Mouse (Mus musculus) myocyte (in vitro differentiated cells): ENCODE data around the gene Vldlr. TPM values are rescaled to one million over a fixed set of nuclear protein-coding genes. Genes with fewer than 3 reads are reported as not detected.

Experiments used
- H3K27me3 ChIP-seq: one replicate; pipeline ENCODE4 v1.6.1; 2011; ENCODE audit not compliant: control insufficient read depth, insufficient read depth, insufficient read length
- H3K36me3 ChIP-seq: one replicate; pipeline ENCODE4 v1.6.1; 2011; ENCODE audit not compliant: control insufficient read depth, insufficient read depth
- H3K4me2 ChIP-seq: one replicate; pipeline ENCODE4 v1.6.1; 2011; ENCODE audit warnings: low read depth, control low read depth
- H3K4me3 ChIP-seq: one replicate; pipeline ENCODE4 v1.5.1; 2011; ENCODE audit warnings: mild to moderate bottlenecking, control low read depth, moderate library complexity
- H3K79me2 ChIP-seq: one replicate; pipeline ENCODE4 v1.6.1; 2011; ENCODE audit not compliant: control insufficient read depth, insufficient read depth
- H3ac ChIP-seq: one replicate; pipeline ENCODE4 v1.6.1; 2011; ENCODE audit not compliant: control insufficient read depth, insufficient read length
- CEBPB ChIP-seq: IDR thresholded peaks from 2 replicates; pipeline ENCODE4 v1.6.1; 2011; ENCODE audit warnings: mild to moderate bottlenecking, moderate library complexity; ENCODE audit not compliant: poor library complexity, insufficient read depth, severe bottlenecking
- E2F4 ChIP-seq: IDR thresholded peaks from one replicate; pipeline ENCODE4 v1.6.1; 2011; ENCODE audit warnings: mild to moderate bottlenecking, control low read depth, moderate library complexity; ENCODE audit not compliant: insufficient read depth
- MAX ChIP-seq: IDR thresholded peaks from one replicate; pipeline ENCODE4 v1.6.1; 2011; ENCODE audit warnings: low read depth, mild to moderate bottlenecking, control low read depth
- MYOD1 ChIP-seq, 3 experiments: IDR thresholded peaks; one replicate each; pipeline ENCODE4 v1.6.1; 2011; ENCODE audit warnings: control low read depth in 2 of 3, low read depth in 2 of 3, mild to moderate bottlenecking in 2 of 3, moderate library complexity in 1 of 3; ENCODE audit not compliant: insufficient read length in 2 of 3, control insufficient read depth in 1 of 3
- MYOG ChIP-seq, 3 experiments: IDR thresholded peaks; one replicate each; pipeline ENCODE4 v1.6.1; 2011; ENCODE audit warnings: control low read depth in 2 of 3, low read depth in 2 of 3, mild to moderate bottlenecking in 2 of 3; ENCODE audit not compliant: insufficient read length in 2 of 3, control insufficient read depth in 1 of 3, insufficient read depth in 1 of 3
- POLR2A ChIP-seq: IDR thresholded peaks from one replicate; pipeline ENCODE4 v1.6.1; 2011; ENCODE audit warnings: low read depth, mild to moderate bottlenecking, control low read depth, moderate library complexity; ENCODE audit not compliant: insufficient read length
- POLR2AphosphoS2 ChIP-seq: IDR thresholded peaks from one replicate; pipeline ENCODE4 v1.6.1; 2011; ENCODE audit warnings: low read depth, control low read depth; ENCODE audit not compliant: insufficient read length
- REST ChIP-seq: IDR thresholded peaks from one replicate; pipeline ENCODE4 v1.6.1; 2011; ENCODE audit warnings: mild to moderate bottlenecking, control low read depth, moderate library complexity; ENCODE audit not compliant: insufficient read depth, insufficient read length
- SRF ChIP-seq: IDR thresholded peaks from one replicate; pipeline ENCODE4 v1.6.1; 2011; ENCODE audit warnings: low read depth; ENCODE audit not compliant: control insufficient read depth, insufficient read length
- TCF12 ChIP-seq: IDR thresholded peaks from one replicate; pipeline ENCODE4 v1.6.1; 2011; ENCODE audit warnings: mild to moderate bottlenecking, control low read depth; ENCODE audit not compliant: poor library complexity, insufficient read depth, severe bottlenecking
- TCF3 ChIP-seq: IDR thresholded peaks from one replicate; pipeline ENCODE4 v1.6.1; 2011; ENCODE audit warnings: low read depth, control low read depth; ENCODE audit not compliant: insufficient read length
- USF1 ChIP-seq: IDR thresholded peaks from one replicate; pipeline ENCODE4 v1.6.1; 2011; ENCODE audit warnings: low read depth, mild to moderate bottlenecking, control low read depth, moderate library complexity
- polyA plus RNA-seq: library from polyadenylated mRNA; unstranded; fragments of >200 nt; fragmentation: generic; extraction: Trizol; gene quantifications from one replicate; pipeline ENCODE4 v1.2.1, GENCODE M21; 2012; ENCODE audit warnings: missing spikeins

Gene Vldlr
- polyA plus RNA-seq, 1 experiment: 6.9 TPM

GRCm38 (mm10) chr19:27262141-27262540 lies 45.9 kb downstream of the Vldlr start:
- Histone ChIP-seq H3K36me3 (no peaks in the 10 kb centered on the region), H3K4me3 (no peak overlapping the region), H3K4me2 (no peak overlapping the region), H3ac (no peak overlapping the region), H3K79me2 (no peaks in the 10 kb centered on the region), H3K27me3 (no peaks in the 10 kb centered on the region)
- TF ChIP-seq TCF12 (no peak), CEBPB (no peak), USF1 (no peak), POLR2AphosphoS2 (no peak), MAX (no peak), SRF (no peak), POLR2A (no peak), MYOD1 (IDR thresholded peaks at IDR 0.05; ENCODE audit: control insufficient read depth in 1 of 3, insufficient read length in 2 of 3, low read depth in 2 of 3) (no peak), E2F4 (no peak)

GRCm38 (mm10) chr19:27273385-27273784 lies 57.1 kb downstream of the Vldlr start:
- H3K27me3 ChIP-seq: no peaks in the 10 kb centered on the region
- TF ChIP-seq SRF (no peak), MYOG (IDR thresholded peaks at IDR 0.05; ENCODE audit: control insufficient read depth in 1 of 3, insufficient read depth in 1 of 3, insufficient read length in 2 of 3, low read depth in 2 of 3) (no peak), REST (no peak), POLR2AphosphoS2 (no peak), USF1 (no peak), MYOD1 (IDR thresholded peaks at IDR 0.05; ENCODE audit: control insufficient read depth in 1 of 3, insufficient read length in 2 of 3, low read depth in 2 of 3) (no peak), POLR2A (no peak), E2F4 (no peak), TCF3 (no peak), CEBPB (no peak), MAX (no peak), TCF12 (no peak)
- H3K79me2 ChIP-seq: no peaks in the 10 kb centered on the region
- H3K4me3 ChIP-seq: no peak overlapping the region
- no peak overlapping the region for H3ac ChIP-seq
- no peaks in the 10 kb centered on the region for H3K36me3 ChIP-seq
- no peak overlapping the region for H3K4me2 ChIP-seq

- Histone ChIP-seq H3ac (no peak overlapping the region), H3K4me3 (no peak overlapping the region), H3K27me3 (no peaks in the 10 kb centered on the region), H3K36me3 (no peaks in the 10 kb centered on the region), H3K4me2 (no peak overlapping the region), H3K79me2 (no peaks in the 10 kb centered on the region)
- TF ChIP-seq CEBPB: peak; percentile 65; the same call in 1 of the 2 replicates
- TF ChIP-seq MYOD1 (IDR thresholded peaks at IDR 0.05; ENCODE audit: control insufficient read depth in 1 of 3, insufficient read length in 2 of 3, low read depth in 2 of 3): no peak
- TF ChIP-seq USF1: no peak
- no peak for TF ChIP-seq TCF12
These were observed 58.1 kb downstream of the Vldlr start for GRCm38 (mm10) chr19:27274382-27274781.

GRCm38 (mm10) chr19:27279174-27279573 lies 62.9 kb downstream of the Vldlr start:
- Histone ChIP-seq H3K4me2 (no peak overlapping the region), H3K27me3 (no peaks in the 10 kb centered on the region), H3K36me3 (no peaks in the 10 kb centered on the region), H3K4me3 (no peak overlapping the region), H3K79me2 (no peaks in the 10 kb centered on the region), H3ac (no peak overlapping the region)
- TF ChIP-seq MYOG (IDR thresholded peaks at IDR 0.05; ENCODE audit: control insufficient read depth in 1 of 3, insufficient read depth in 1 of 3, insufficient read length in 2 of 3, low read depth in 2 of 3) (peak in 1 of 3 experiments; percentile 65), SRF (no peak), POLR2AphosphoS2 (no peak), TCF3 (peak; percentile 13), MYOD1 (IDR thresholded peaks at IDR 0.05; ENCODE audit: control insufficient read depth in 1 of 3, insufficient read length in 2 of 3, low read depth in 2 of 3) (peak in 2 of 3 experiments; percentile 65 to 75), CEBPB (no peak), POLR2A (no peak), E2F4 (no peak), MAX (no peak), USF1 (no peak), REST (no peak), TCF12 (peak; percentile 61)

Other genes with a start within 250 kb of the Vldlr start
- not detected for gene Kcnv2, start 106.1 kb downstream of the Vldlr start, polyA plus RNA-seq
- gene Pum3, start 213.3 kb downstream of the Vldlr start, polyA plus RNA-seq: 28.8 TPM